Mouse (Mus musculus): ENCODE measurements around the gene Msmb. TPM values are rescaled to one million over a fixed set of nuclear protein-coding genes. Genes with fewer than 3 reads are reported as not detected.
"Not testable (repeated sequence)": the region's sequence is repeated elsewhere in the genome, so short reads cannot be mapped to it uniquely, and the experiment has no call there.

Gene Msmb
- total RNA-seq, 2 experiments from 2014 or later = not detected

GRCm38 (mm10) chr14:32165278-32166061 lies 23.6 kb downstream of the Msmb start:
- peak; percentile 35 to 55 for DNase-seq (ENCODE audit: extremely low spot score in 1 of 2, low spot score in 2 of 2)
- intact Hi-C loops (cut with DNase I) = no loop called here
- Histone ChIP-seq H3K27ac (peak overlapping the region; percentile 25; the same call in 1 of the 2 replicates), H3K4me3 (peak overlapping the region; percentile 63)
- TF ChIP-seq CTCF (IDR thresholded peaks at IDR 0.05) = peak; percentile 32

DNA sequence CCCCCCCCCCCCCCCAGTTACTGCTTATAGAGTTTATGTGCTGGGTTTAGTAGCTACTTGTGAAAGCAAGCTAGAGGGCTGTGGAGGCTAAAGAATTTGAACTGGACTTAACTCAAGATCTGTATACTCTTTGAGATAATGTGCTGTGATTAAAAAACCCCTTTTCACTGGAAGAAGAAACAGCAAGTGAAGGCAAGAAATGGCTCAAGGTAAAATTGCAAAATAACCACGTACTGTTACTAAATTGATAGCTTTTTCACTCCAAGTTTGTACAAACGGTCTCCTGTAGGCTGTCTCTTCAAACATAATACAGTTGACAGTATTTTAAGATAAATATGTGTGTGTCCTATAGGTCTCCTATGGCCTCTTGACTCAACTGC lies 24.2 kb downstream of the Msmb start:
- intact Hi-C loops (cut with DNase I) = no loop called here
- TF ChIP-seq CTCF (IDR thresholded peaks at IDR 0.05) = no peak
- Histone ChIP-seq H3K4me3 (no peak overlapping the region; the same call in 1 of the 2 replicates), H3K27ac (no peak overlapping the region)
- no peak for DNase-seq (ENCODE audit: extremely low spot score in 1 of 2, low spot score in 2 of 2)

DNA sequence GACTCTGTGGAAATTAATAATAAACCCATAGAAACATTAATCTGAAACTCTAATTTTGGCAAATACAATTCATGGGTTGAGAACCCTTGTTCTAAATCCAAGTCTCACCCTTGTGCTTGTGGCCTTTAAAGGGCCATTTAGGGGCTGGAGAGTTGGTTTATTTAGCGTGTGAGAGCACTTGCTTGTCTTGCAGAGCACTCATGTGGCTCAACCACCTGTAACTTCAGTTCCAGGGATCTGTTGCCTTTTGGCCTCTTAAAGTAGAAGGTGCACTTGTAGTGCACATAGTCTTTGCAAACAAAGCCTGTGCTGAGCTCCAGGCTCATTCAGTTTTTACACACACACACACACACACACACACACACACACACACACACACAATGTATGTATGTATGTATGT lies 25.0 kb downstream of the Msmb start:
- DNase-seq (ENCODE audit: extremely low spot score in 1 of 2, low spot score in 2 of 2) = no peak
- no peak for TF ChIP-seq CTCF (IDR thresholded peaks at IDR 0.05)
- Histone ChIP-seq H3K27ac (no peak overlapping the region), H3K4me3 (no peak overlapping the region)
- intact Hi-C loops (cut with DNase I) = no loop called here

DNA sequence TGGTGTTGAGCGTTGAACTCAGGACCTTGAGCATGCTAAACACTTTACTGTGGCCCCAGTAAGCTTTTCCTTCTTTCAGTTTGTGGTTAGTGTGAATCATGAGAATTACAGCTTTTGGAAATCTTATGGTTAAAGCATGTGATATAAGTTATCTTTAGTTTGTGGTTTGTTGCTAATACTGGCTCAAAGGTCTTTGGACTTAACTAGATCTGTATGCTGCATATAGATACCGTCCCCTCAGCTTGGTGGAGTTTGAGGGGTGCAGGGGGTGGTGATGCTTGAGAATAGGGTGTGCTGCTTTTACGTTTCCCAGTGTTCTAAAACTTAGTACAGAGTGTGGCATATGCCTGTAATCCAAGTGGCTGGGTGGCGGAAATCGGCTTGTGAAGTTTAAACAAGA lies 25.5 kb downstream of the Msmb start:
- Histone ChIP-seq H3K27ac (no peak overlapping the region), H3K4me3 (no peak overlapping the region)
- DNase-seq (ENCODE audit: extremely low spot score in 1 of 2, low spot score in 2 of 2) = no peak
- no peak for TF ChIP-seq CTCF (IDR thresholded peaks at IDR 0.05)
- intact Hi-C loops (cut with DNase I) = no loop called here

DNA sequence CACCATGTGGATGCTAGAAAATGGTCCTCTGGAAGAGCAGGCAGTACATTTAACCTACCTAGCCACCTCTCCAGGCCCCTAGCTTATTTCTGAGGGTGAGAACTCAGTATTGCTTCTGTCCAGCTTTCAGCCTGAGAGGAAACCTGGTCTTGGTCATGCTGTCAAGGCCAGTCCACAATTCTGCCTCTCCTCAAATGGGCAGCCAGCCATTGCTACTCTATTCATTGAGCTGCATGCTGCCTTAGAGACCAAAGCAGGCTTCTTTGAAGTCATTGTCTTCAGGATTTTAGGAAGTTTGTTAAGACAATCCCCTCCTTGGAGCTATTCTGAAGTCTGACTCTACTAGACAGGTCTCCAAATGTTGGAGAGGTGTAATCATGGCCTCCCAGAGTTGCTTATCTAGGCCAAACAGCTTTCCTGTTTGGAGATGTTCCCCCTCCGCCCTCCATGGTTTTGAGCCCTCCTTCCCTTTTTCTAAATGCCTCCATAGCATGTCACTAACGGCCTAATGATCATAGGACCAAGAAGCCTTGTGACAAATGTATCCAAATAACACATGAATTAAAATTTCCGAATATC lies 26.9 kb downstream of the Msmb start:
- intact Hi-C loops (cut with DNase I) = no loop called here
- H3K27ac ChIP-seq = 0 out of 2 replicates have a peak overlapping the region, but pooled peaks have one; percentile 20
- DNase-seq (ENCODE audit: extremely low spot score in 1 of 2, low spot score in 2 of 2) = no peak
- TF ChIP-seq CTCF (IDR thresholded peaks at IDR 0.05) = no peak
- H3K4me3 ChIP-seq = no peak overlapping the region

GRCm38 (mm10) chr14:32170137-32170536 lies 28.3 kb downstream of the Msmb start:
- H3K4me3 ChIP-seq = no peak overlapping the region
- no peak for DNase-seq (ENCODE audit: extremely low spot score in 1 of 2, low spot score in 2 of 2)
- intact Hi-C loops (cut with DNase I) = no loop called here
- TF ChIP-seq CTCF (IDR thresholded peaks at IDR 0.05) = no peak
- H3K27ac ChIP-seq = no peak overlapping the region

DNA sequence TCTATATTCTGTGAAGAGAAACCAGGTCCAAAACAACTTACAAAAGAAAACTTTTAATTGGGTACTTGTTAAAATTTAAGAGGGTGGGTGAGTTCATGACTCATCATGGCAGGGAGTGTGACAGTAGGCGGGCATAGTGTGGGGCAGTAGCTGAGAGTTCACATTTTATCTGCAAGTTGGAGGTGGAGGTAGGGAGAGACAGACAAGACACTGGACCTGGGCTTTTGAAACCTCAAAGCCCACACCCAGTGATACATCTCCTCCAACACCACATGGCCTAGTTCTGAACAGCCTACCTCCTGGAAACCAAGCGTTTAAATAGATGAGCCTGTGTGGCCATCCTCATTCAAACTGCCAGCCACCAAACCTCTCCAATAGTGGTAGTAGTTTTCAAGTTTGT lies 33.5 kb downstream of the Msmb start:
- no peak for DNase-seq (ENCODE audit: extremely low spot score in 1 of 2, low spot score in 2 of 2)
- Histone ChIP-seq H3K4me3 (no peak overlapping the region), H3K27ac (no peak overlapping the region)
- TF ChIP-seq CTCF (IDR thresholded peaks at IDR 0.05) = no peak
- intact Hi-C loops (cut with DNase I) = no loop called here

GRCm38 (mm10) chr14:32176590-32176989 lies 34.8 kb downstream of the Msmb start:
- H3K27ac ChIP-seq; H3K4me3 ChIP-seq; intact Hi-C loops (cut with DNase I); DNase-seq (ENCODE audit: extremely low spot score in 1 of 2, low spot score in 2 of 2): not testable (repeated sequence)

- no peak for DNase-seq (ENCODE audit: extremely low spot score in 1 of 2, low spot score in 2 of 2)
- Histone ChIP-seq H3K4me3 (no peak overlapping the region), H3K27ac (no peak overlapping the region)
- no peak for TF ChIP-seq CTCF (IDR thresholded peaks at IDR 0.05)
- intact Hi-C loops (cut with DNase I) = loop anchor here (5.0 kb wide), 1 partner anchor 472 kb away; no protein-coding TSS in a partner anchor
Measured at GRCm38 (mm10) chr14:32179393-32180195, 37.8 kb downstream of the Msmb start.

- H3K4me3 ChIP-seq = no peak overlapping the region
- no peak overlapping the region for H3K27ac ChIP-seq
- DNase-seq (ENCODE audit: extremely low spot score in 1 of 2, low spot score in 2 of 2) = no peak
- TF ChIP-seq CTCF (IDR thresholded peaks at IDR 0.05) = no peak
- intact Hi-C loops (cut with DNase I) = loop anchor here (5.0 kb wide), 1 partner anchor 474 kb away; no protein-coding TSS in a partner anchor
Measured at GRCm38 (mm10) chr14:32180861-32181260, 39.0 kb downstream of the Msmb start.

DNA sequence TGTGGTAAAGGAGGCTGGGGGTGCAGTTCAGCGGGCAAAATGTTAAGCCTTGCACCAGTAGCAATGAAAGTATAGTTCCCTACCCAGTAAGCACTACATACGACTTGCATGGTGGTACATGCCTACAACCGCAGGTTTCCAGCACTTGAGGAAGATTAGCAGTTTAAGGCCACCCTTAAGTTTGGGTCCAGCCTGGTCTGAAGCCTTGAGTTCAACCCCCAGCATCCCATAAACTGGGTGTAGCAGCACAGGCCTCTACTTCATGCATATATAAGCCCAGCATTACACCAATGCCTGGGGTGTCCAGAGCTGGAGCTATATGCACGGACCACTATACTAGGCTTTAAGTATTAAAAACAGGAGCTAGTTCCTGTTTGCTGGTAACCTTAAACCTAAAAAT lies 42.0 kb downstream of the Msmb start:
- no peak overlapping the region for H3K27ac ChIP-seq
- TF ChIP-seq CTCF (IDR thresholded peaks at IDR 0.05) = no peak
- H3K4me3 ChIP-seq = no peak overlapping the region
- intact Hi-C loops (cut with DNase I) = loop anchor here (5.0 kb wide), 1 partner anchor 477 kb away; no protein-coding TSS in a partner anchor
- DNase-seq (ENCODE audit: extremely low spot score in 1 of 2, low spot score in 2 of 2) = no peak
